Mouse (Mus musculus) kidney, adult 2 months (tissue): Measurements from ENCODE around the gene Gm33543.

Source experiments
- CTCF ChIP-seq: fragments of 200-500 bp; conservative IDR thresholded peaks from 2 replicates; pipeline ENCODE4 v1.5.1; 2011; ENCODE audit warnings: low read depth, mild to moderate bottlenecking, control low read depth, low read length, moderate library complexity, mixed read lengths; ENCODE audit not compliant: insufficient read depth, insufficient read length
- POLR2A ChIP-seq: fragments of 200-500 bp; IDR thresholded peaks from one replicate; pipeline ENCODE4 v1.6.1; 2011; ENCODE audit warnings: low read depth, low read length, control low read depth

DNA sequence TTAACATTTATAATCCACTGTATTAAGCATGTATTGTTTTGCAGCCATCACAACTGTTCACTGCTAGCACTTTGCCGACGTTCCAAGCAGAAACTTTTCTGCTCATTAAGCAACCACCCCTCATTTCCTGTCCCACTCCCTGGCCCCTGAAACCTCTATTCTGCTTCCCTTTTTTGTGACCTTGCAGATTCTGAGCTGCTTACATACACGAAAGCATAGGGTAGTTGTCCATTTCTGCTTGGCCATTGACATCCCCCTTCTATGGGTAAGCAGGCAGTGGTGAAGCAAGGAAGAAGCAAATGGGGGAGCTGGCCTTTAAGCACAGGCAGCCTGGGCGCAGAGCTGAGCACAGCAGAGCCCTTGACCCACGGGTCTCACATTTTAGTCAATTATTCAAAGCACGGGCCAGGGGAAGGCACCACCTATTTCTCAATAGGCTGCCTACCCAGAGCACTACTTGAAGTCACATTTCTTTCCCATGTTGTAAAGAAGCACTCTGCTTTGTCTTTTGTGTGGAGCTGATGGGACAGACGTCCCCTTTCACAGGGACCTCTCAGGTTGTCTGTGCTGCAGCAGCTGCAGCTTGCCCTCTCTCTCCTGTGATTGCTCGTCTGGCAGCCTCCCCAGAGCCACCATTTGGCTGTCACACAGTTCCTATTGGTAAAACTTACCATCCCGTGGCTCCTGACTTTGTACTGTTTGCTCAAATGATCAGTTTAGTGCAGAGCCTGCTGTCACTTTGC, 25.1 kb downstream of the Gm33543 start:
- TF ChIP-seq CTCF = no peak
- no peak for TF ChIP-seq POLR2A
